Mouse (Mus musculus) neural tube, embryonic 14.5 days (tissue): ENCODE data around the gene Tbc1d7. TPM values are rescaled to one million over a fixed set of nuclear protein-coding genes. Genes with fewer than 3 reads are reported as not detected.
A peak's percentile ranks its signal among the peaks of the same experiment; 100 is the strongest.

Experiments
- ATAC-seq: fragments of 200-750 bp; cut with Nextera tagmentation; 2 replicates; pipeline ENCODE4 v1.8.0; 2017; ENCODE audit warnings: low read depth, mild to moderate bottlenecking, moderate TSS enrichment, moderate library complexity
- H3K27ac ChIP-seq: fragments of 300-500 bp; sonication (generic); 2 replicates; pipeline ENCODE4 v1.5.1; 2014; ENCODE audit warnings: low read depth, mild to moderate bottlenecking, control low read depth, low read length, moderate library complexity, mixed read lengths
- H3K27me3 ChIP-seq: fragments of 300-500 bp; sonication (generic); 2 replicates; pipeline ENCODE4 v1.6.1; 2014; ENCODE audit warnings: low read length; ENCODE audit not compliant: control insufficient read depth, insufficient read depth
- H3K36me3 ChIP-seq: fragments of 300-500 bp; sonication (generic); 2 replicates; pipeline ENCODE4 v1.6.1; 2014; ENCODE audit warnings: low read length, mixed read lengths; ENCODE audit not compliant: control insufficient read depth, insufficient read depth
- H3K4me1 ChIP-seq: fragments of 300-500 bp; sonication (generic); 2 replicates; pipeline ENCODE4 v1.6.1; 2014; ENCODE audit warnings: low read length; ENCODE audit not compliant: control insufficient read depth, insufficient read depth
- H3K4me2 ChIP-seq: fragments of 300-500 bp; sonication (generic); 2 replicates; pipeline ENCODE4 v1.6.1; 2014; ENCODE audit warnings: mild to moderate bottlenecking, low read depth, low read length, control low read depth
- H3K4me3 ChIP-seq: fragments of 300-500 bp; sonication (generic); 2 replicates; pipeline ENCODE4 v1.5.1; 2014; ENCODE audit warnings: low read depth, low read length, control low read depth, mixed read lengths
- H3K9ac ChIP-seq: fragments of 300-500 bp; sonication (generic); replicated peaks from 2 replicates; pipeline ENCODE4 v1.6.1; 2014; ENCODE audit warnings: low read depth, mild to moderate bottlenecking, control low read depth, low read length, mixed read lengths
- H3K9me3 ChIP-seq: fragments of 300-500 bp; sonication (generic); 2 replicates; pipeline ENCODE4 v1.6.1; 2016; ENCODE audit warnings: low read length; ENCODE audit not compliant: control insufficient read depth
- WGBS: fragments of 180-500 bp; shearing (Covaris S2); extraction: QIAGEN DNeasy Blood & Tissue Kit; methylation state at CpG from one replicate; pipeline ENCODE4 v1.1.7; 2014; 5-methylcytosine and 5-hydroxymethylcytosine counted together
- polyA plus RNA-seq: library from polyadenylated mRNA; unstranded; fragments of >200 nt; fragmentation: Nextera tagmentation; extraction: Ambion mirVana; gene quantifications from 2 replicates; pipeline ENCODE4 v1.2.1, GENCODE M21; 2014

Gene Tbc1d7
- polyA plus RNA-seq, 1 experiment from 2014 or later = 89.5 TPM

DNA sequence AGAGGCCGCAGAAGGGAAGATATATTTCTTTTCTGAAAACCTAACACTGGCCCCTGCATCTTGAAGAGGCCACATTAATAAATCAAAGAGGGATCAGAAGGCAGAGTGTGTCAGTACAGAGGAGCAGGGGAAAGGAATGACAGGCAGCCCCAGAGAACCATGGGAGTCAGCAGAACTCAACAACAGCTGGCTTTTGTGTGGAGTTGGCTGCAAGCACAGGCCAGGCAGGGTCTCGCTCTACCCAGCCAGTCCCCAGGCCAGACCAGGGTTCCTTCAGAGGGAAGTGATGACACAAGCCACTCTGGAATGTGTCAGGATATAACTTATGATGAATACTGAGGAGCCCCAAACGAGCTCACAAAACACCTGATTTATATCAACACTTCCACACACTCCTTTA lies 11.9 kb downstream of the Tbc1d7 start:
- WGBS = 53% methylated on average over 3 of the region's 3 CpGs
- H3K4me1 ChIP-seq = no peaks in the 10 kb centered on the region
- H3K9me3 ChIP-seq = no peaks in the 10 kb centered on the region
- H3K36me3 ChIP-seq = 0 out of 2 replicates have a peak, but pooled peaks cover 6% of the 10 kb centered on the region
- 0 out of 2 replicates have a peak, but pooled peaks have one; percentile 2 for ATAC-seq
- H3K27ac ChIP-seq = no peak overlapping the region
- no peak overlapping the region for H3K4me2 ChIP-seq
- no peak overlapping the region for H3K4me3 ChIP-seq
- no peak overlapping the region for H3K9ac ChIP-seq
- H3K27me3 ChIP-seq = no peaks in the 10 kb centered on the region

DNA sequence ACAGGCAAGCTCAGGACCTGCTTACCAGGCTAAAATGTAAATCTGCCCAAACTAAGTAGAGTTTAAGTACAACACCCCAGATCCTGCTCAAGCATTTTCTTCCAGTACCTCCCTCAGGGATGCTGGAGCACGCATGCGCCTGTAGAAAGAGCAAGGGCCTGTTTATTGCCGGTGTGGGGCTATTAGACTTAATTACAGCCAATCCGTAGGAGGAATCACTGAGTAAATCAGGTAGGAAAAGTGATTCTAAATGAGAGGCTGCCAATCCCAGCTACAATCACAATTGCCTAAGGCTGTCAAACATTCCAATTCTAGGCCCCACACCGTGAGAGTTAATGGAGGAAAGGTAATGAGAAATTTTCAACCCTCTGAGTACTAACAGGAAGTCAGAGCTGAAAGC lies 13.0 kb downstream of the Tbc1d7 start:
- Histone ChIP-seq H3K9me3 (no peaks in the 10 kb centered on the region), H3K36me3 (0 out of 2 replicates have a peak, but pooled peaks cover 6% of the 10 kb centered on the region), H3K4me2 (no peak overlapping the region), H3K4me1 (no peaks in the 10 kb centered on the region), H3K4me3 (no peak overlapping the region), H3K27ac (peak overlapping the region; percentile 66), H3K9ac (no peak overlapping the region), H3K27me3 (no peaks in the 10 kb centered on the region)
- 19% methylated on average over 5 of the region's 5 CpGs for WGBS
- ATAC-seq = peak; percentile 82; the same call in 1 of the 2 replicates

DNA sequence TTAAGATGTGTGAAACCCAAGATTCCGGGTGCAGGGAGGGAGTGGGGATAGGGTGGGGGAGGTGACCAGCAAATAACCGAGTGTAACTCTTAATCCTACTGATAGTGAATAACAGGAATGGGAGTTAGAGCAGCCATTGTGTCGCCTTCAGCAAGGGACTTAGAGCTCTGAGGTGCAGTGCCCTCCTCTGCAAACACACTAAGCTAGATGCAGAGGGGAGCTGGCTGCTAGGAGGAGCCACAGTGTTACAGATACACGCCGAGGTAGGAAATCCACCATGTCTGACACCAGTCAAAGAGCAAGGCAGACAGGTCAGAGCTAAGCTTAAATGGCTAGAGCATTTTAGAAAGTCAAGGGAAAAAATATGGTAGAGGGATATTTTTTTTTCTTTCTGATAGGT lies 13.9 kb downstream of the Tbc1d7 start:
- ATAC-seq = no peak
- WGBS = 61% methylated on average over 5 of the region's 5 CpGs
- no peaks in the 10 kb centered on the region for H3K4me1 ChIP-seq
- 0 out of 2 replicates have a peak, but pooled peaks cover 5% of the 10 kb centered on the region for H3K36me3 ChIP-seq
- no peaks in the 10 kb centered on the region for H3K9me3 ChIP-seq
- H3K27me3 ChIP-seq = no peaks in the 10 kb centered on the region
- no peak overlapping the region for H3K9ac ChIP-seq
- H3K27ac ChIP-seq = no peak overlapping the region
- no peak overlapping the region for H3K4me3 ChIP-seq
- H3K4me2 ChIP-seq = no peak overlapping the region

DNA sequence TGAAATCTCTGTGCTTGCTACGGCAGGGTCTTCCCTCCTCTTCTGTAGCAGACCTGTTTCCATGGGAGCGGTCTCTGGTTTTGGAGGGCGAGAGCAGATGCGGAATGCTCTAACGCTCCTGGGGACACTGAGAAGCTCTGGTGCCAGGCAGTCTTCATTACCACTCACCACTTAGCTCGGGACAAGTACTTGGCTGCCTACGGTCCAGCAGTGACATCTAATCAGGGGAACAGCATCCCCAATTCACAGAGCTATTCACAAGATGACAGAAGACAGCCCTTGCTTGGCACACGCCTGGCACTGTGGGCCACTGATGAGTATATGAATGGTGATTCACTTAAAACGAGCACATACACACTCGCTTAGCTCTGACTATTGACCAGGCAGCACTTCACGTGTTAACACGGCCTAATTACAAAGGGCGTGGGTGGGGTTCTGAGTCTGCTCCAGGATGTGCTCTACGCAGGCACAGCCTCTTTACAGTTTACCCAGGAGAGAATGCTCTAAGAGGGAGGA lies 19.2 kb downstream of the Tbc1d7 start:
- WGBS = 88% methylated on average over 14 of the region's 14 CpGs
- Histone ChIP-seq H3K9me3 (no peaks in the 10 kb centered on the region), H3K27ac (no peak overlapping the region), H3K9ac (no peak overlapping the region), H3K4me3 (no peak overlapping the region), H3K4me2 (no peak overlapping the region), H3K4me1 (no peaks in the 10 kb centered on the region), H3K27me3 (no peaks in the 10 kb centered on the region), H3K36me3 (peaks cover 13% of the 10 kb centered on the region; the same call in 1 of the 2 replicates)
- ATAC-seq = no peak

DNA sequence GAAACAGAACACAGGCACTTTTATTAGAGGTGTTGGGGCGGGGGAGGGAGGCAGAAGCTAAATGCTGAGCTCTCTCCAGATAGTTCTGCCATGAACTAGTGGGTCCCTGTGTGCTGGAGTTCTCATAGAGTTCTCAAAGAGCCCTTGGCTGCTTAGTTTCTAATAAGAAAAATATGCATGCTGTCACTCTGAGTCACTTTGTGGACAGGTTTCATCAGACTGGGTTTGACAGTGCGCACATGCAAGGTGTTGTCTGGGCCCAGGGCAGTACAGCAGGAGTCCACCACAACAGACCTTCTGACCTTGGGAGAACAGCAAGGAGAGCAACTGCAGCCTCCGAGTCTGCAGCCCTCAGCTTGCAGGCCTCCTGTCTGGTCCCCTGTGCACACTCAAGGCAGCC lies 21.6 kb downstream of the Tbc1d7 start:
- H3K4me3 ChIP-seq = no peak overlapping the region
- ATAC-seq = no peak
- H3K4me1 ChIP-seq = no peaks in the 10 kb centered on the region
- H3K27me3 ChIP-seq = no peaks in the 10 kb centered on the region
- H3K9me3 ChIP-seq = no peaks in the 10 kb centered on the region
- no peak overlapping the region for H3K27ac ChIP-seq
- peaks cover 13% of the 10 kb centered on the region; the same call in 1 of the 2 replicates for H3K36me3 ChIP-seq
- no peak overlapping the region for H3K4me2 ChIP-seq
- no peak overlapping the region for H3K9ac ChIP-seq
- whole genome bisulfite sequencing = 88% methylated on average over 3 of the region's 3 CpGs

DNA sequence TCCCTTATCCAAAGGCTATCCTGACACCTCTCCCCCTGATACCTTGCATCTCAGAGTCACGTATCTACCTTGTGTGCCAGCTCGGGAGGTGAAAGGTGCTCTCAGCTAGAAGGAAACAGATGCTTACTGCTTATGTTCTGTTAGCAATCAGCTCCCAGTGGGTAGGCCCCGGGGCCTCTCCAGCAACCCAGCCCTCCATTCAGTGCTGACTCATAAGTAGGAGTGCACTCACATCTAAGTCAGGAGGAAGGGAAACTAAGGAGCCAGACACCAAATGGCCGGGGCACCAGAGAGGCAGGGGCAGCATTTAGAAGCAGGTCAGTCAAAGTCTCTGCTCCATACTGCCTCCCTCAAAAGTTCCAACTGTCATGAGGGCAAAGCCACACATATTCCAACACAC lies 22.6 kb downstream of the Tbc1d7 start:
- peaks cover 12% of the 10 kb centered on the region; the same call in 1 of the 2 replicates for H3K36me3 ChIP-seq
- no peak overlapping the region for H3K27ac ChIP-seq
- no peaks in the 10 kb centered on the region for H3K9me3 ChIP-seq
- H3K4me2 ChIP-seq = no peak overlapping the region
- H3K4me3 ChIP-seq = no peak overlapping the region
- H3K27me3 ChIP-seq = no peaks in the 10 kb centered on the region
- no peak overlapping the region for H3K9ac ChIP-seq
- WGBS = 69% methylated on average over 4 of the region's 4 CpGs
- no peaks in the 10 kb centered on the region for H3K4me1 ChIP-seq
- no peak for ATAC-seq

DNA sequence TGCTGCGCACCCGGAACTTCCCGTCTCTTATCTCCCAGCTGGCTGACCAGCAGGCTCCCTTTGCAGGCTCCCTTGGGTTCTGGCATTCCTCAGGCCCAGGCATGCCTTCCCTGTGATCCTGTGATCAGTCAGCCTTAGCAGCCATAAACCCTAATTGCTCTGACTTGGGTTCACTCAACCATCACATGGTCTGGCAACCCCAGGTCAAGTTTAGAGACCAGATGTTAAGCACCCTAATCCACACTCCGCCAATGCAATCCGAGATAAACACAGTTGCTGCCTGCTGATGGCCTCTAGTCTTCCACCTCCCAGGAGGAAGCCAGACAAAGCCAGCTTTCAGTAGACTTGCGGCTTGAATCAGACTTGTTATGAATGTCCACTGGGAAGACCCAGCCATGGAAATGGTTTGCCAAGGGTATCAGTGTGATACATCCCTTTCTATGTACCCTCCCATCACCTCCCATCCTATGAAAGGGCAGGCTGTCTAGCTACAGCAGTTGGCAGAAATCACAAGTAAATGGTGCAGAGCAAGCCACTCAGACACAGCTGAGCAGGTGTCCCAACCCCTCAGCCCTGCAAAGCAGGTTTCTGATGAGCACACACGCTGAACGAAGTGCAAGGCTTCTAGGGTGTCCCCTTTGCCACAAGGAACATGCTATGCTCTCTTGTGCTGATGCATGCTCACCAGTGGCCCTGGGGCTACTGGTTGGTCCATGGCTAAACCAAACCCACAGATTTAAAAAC lies 24.6 kb downstream of the Tbc1d7 start:
- Histone ChIP-seq H3K4me3 (no peak overlapping the region), H3K9ac (no peak overlapping the region), H3K9me3 (no peaks in the 10 kb centered on the region), H3K27me3 (no peaks in the 10 kb centered on the region), H3K4me1 (no peaks in the 10 kb centered on the region), H3K36me3 (peaks cover 6% of the 10 kb centered on the region; the same call in 1 of the 2 replicates), H3K27ac (no peak overlapping the region), H3K4me2 (no peak overlapping the region)
- ATAC-seq = no peak
- WGBS = 42% methylated on average over 8 of the region's 8 CpGs

DNA sequence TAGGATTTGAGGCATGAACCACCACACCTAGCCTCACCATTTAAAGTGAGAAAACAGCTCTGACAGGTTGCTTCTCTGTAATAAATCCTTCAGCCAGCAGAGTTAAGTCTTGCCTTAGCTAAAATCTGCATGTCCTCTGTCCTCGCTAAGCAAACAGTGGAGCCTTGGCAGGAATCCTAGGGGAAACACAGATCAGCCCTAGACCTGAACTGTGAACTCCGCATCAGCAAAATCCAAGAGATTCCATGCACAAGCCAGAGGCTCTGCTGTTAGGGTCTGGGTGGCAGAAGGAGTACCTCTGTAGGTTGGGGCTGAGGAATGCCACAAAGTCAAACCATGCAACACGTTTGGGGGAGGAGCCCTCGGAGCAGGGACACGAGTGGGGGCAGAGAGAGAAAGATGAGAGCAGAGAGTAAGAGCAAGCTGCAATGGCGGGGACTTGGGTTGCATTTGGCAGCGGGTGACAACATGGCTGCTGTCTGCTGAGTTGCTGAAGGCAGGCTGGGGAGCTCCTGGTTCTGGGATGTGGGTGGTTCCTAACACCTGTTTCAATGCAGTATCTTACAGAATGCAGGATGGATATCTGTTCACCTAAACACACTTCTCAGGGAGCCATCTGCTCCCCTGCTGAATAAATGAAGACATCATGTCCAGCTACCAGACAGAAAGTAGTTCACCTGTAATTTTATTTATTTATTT lies 26.4 kb downstream of the Tbc1d7 start:
- no peak overlapping the region for H3K4me3 ChIP-seq
- no peaks in the 10 kb centered on the region for H3K36me3 ChIP-seq
- no peak overlapping the region for H3K4me2 ChIP-seq
- 82% methylated on average over 7 of the region's 7 CpGs for WGBS
- ATAC-seq = no peak
- H3K27me3 ChIP-seq = no peaks in the 10 kb centered on the region
- no peak overlapping the region for H3K9ac ChIP-seq
- no peaks in the 10 kb centered on the region for H3K9me3 ChIP-seq
- no peak overlapping the region for H3K27ac ChIP-seq
- no peaks in the 10 kb centered on the region for H3K4me1 ChIP-seq

DNA sequence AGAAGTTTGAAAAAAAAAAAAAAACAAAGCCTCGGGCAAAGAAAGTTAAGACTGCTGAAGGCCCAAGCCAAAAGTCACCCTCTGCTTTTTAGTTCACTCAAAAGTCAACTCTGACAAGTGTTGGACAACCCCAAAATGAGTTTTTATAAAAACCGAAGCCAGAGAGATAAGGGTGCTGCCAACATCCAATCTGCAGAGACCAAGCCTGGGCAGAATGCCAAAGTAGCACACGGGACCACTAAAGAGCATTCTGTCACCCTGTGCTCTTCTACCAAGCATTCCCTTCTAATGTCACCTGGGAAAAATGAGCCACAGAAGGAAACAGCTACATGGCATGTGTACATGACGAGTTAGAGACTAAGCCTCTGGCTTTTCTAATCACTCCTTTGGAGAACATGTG lies 36.8 kb downstream of the Tbc1d7 start:
- Histone ChIP-seq H3K4me3 (no peak overlapping the region), H3K4me2 (no peak overlapping the region), H3K9ac (no peak overlapping the region), H3K9me3 (no peaks in the 10 kb centered on the region), H3K4me1 (no peaks in the 10 kb centered on the region), H3K27ac (no peak overlapping the region), H3K36me3 (0 out of 2 replicates have a peak, but pooled peaks cover 4% of the 10 kb centered on the region), H3K27me3 (no peaks in the 10 kb centered on the region)
- 72% methylated on average over 4 of the region's 4 CpGs for WGBS
- ATAC-seq = no peak
